Mouse (Mus musculus): ENCODE results near the gene Pick1.

DNA sequence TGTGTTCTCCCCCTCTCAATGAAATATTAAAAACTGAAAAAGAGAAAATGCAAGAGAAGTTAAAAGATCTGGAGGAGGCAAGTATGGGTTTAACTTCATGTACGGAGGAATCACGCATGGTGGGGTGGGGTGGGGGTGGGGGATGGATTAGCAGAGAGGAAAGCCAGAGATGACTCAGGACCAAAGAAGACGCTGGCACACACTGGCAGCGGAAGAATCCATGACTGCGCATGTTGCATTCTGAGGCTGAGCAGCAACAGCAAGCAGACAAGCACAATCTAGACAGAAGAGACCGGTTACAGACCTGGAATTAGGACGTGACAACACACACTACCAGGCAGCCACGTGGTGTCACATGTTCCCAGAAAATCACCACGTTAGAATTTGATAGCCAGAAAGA lies 63.8 kb downstream of the Pick1 start:
- TF ChIP-seq CTCF (IDR thresholded peaks at IDR 0.05; ENCODE audit: low read depth) (no peak), EP300 (IDR thresholded peaks at IDR 0.05; ENCODE audit: low read depth) (no peak)

Measured in liver, embryonic 14.5 days (tissue).